Mouse (Mus musculus): Measurements from ENCODE around the gene Ccdc42.

Ccdc42 gene

DNA sequence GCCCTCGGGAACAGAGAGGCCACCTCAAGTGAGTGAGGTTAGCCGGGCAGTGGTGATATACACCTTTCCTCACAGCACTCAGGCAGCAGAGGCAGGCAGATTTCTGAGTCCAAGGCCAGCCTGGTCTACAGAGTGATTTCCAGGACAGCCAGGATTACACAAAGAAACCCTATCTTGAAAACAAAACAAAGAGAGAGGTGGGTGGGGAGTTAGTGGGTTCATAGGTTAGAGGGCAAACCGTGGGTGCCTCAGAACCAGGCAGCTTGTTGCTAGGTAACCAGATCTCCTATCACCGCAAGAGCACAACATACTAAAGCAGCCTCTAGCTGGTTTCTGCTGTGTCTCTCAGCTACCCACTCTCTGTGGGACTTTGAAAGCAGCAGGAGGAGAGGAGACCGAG, at the start of gene Ccdc42:
Gene Ccdc42, plus strand, starts transcription at position 301 of the 400 bp plus-strand sequence.
- DNase-seq = no peak

- DNase-seq = no peak
These were observed 47.2 kb upstream of the Ccdc42 start for GRCm38 (mm10) chr11:68539621-68540020.

- DNase-seq = no peak
These were observed 42.3 kb upstream of the Ccdc42 start for GRCm38 (mm10) chr11:68544554-68544953.

GRCm38 (mm10) chr11:68545172-68545571, 41.6 kb upstream of the Ccdc42 start:
- DNase-seq = no peak

GRCm38 (mm10) chr11:68545682-68546222, 41.1 kb upstream of the Ccdc42 start:
- no peak for DNase-seq

GRCm38 (mm10) chr11:68547484-68547883, 39.3 kb upstream of the Ccdc42 start:
- DNase-seq = no peak

DNA sequence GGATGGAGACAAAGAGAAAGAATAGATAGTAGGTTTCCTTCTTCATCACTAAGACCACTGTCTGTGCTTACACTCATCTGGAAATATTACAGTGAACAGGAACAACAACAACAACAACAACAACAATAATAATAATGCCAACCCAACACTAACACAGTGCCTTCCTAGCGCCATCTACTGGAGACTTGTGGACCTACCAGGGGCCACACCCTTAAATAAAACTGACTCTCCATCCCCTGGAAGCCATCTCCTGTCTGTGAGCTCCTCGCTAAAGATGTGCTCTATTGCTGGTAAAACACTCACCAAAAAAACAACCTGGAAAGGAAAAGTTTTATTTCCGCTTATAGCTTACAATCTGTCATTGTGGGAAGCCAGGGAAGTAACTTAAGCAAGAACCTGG, 37.2 kb upstream of the Ccdc42 start:
- no peak for DNase-seq

GRCm38 (mm10) chr11:68550358-68550757, 36.5 kb upstream of the Ccdc42 start:
- no peak for DNase-seq

GRCm38 (mm10) chr11:68553981-68554471, 32.8 kb upstream of the Ccdc42 start:
- DNase-seq = no peak

GRCm38 (mm10) chr11:68555918-68556584, 30.8 kb upstream of the Ccdc42 start, which contains the start of gene Mfsd6l:
TSS of gene Mfsd6l (plus strand) at chr11:68556186.
- no peak for DNase-seq

DNA sequence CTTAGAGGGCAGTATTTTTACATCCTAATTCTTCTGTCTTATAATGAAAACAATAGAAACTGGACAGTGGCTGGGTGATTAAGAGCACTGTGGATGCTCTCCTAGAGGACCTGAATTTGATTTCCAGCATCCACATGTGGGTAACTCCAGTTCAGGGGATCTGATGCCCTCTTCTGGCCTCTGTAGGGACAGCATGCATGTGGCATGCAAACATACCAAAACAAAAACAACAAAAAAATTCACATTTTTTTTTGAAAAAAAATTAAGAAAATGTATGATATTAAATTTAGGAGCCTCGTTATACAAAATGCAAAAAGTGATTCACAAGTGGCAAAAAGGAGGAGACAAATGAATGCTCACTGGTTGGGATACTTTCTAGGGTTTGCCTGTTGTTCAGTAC, 27.3 kb upstream of the Ccdc42 start:
- no peak for DNase-seq

GRCm38 (mm10) chr11:68561957-68562950, 24.6 kb upstream of the Ccdc42 start:
- no peak for DNase-seq

- DNase-seq = no peak
These were observed 22.3 kb upstream of the Ccdc42 start for GRCm38 (mm10) chr11:68564356-68565031.

GRCm38 (mm10) chr11:68565032-68565429, 21.8 kb upstream of the Ccdc42 start:
- DNase-seq = no peak

GRCm38 (mm10) chr11:68566447-68567059, 20.3 kb upstream of the Ccdc42 start:
- peak; percentile 81 for DNase-seq

- no peak for DNase-seq
These were observed 16.0 kb upstream of the Ccdc42 start for GRCm38 (mm10) chr11:68570861-68571260.

GRCm38 (mm10) chr11:68577076-68577475, 9.7 kb upstream of the Ccdc42 start:
- DNase-seq = no peak

- peak; percentile 39 for DNase-seq
These were observed 7.3 kb upstream of the Ccdc42 start for GRCm38 (mm10) chr11:68579462-68579881.

GRCm38 (mm10) chr11:68580566-68580965, 6.3 kb upstream of the Ccdc42 start:
- DNase-seq = no peak

GRCm38 (mm10) chr11:68583225-68583624, 3.6 kb upstream of the Ccdc42 start:
- DNase-seq = peak; percentile 60

GRCm38 (mm10) chr11:68583906-68584480, 2.8 kb upstream of the Ccdc42 start:
- no peak for DNase-seq

- DNase-seq = no peak
These were observed 931 bp upstream of the Ccdc42 start for GRCm38 (mm10) chr11:68585890-68586289.

All from layer of hippocampus, adult 9-11 months (tissue).